Mouse (Mus musculus) adipocyte (in vitro differentiated cells): Measurements from ENCODE around the gene Traf4.
A peak's percentile ranks its signal among the peaks of the same experiment; 100 is the strongest.

Experiments used
- DNase-seq: peaks from one replicate; pipeline ENCODE4 v3.0.0-alpha.2; 2016; ENCODE audit warnings: low spot score

Traf4 gene

GRCm38 (mm10) chr11:78167257-78167959 lies 2.0 kb upstream of the Traf4 start:
- DNase-seq = no peak

DNA sequence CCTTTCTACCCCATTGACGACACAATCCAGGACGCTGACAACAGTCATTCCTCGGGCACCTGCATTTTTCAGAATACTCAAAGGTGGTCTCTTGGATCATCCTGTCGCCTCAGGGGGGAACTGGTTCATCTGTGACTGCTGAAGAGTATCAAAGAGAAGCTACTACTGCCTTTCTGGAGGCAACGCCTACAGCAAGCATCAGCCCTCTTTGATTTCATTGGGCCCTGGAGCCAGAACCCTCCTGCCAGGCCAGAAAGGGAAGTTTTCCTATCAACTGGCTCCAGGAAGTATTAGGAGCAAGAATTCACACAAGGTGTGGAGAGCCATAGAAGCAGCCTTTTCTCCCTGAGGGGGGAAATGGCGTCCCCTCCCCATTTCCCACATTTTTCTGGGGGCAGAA lies 1.3 kb upstream of the Traf4 start:
- DNase-seq = no peak

DNA sequence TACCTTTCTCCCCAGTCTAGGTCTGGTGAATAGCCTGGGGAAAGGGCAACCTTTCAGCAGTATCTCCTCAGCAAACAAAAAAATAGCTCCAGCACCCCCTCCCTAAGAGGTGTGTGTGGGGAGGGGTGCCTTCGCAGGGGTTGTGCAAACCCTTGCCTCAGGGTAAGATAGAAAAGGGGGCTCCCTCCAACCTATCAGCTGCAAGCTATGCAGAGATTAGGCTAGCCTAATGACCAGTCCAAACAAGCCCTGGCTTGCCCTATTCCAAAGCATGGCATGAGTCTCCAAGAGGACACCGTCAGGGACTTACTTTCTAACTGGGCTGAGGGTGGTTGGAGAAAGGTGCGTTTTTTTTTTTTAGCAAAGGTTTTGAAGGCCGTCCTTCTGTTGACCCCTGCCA lies 772 bp upstream of the Traf4 start:
- DNase-seq = no peak

GRCm38 (mm10) chr11:78165761-78166109 lies 346 bp upstream of the Traf4 start:
- DNase-seq = peak; percentile 84

- DNase-seq = peak; percentile 57
Measured at GRCm38 (mm10) chr11:78164604-78164923, 825 bp downstream of the Traf4 start.

- DNase-seq = peak; percentile 96
Measured at GRCm38 (mm10) chr11:78163681-78164603, 1.4 kb downstream of the Traf4 start.

DNA sequence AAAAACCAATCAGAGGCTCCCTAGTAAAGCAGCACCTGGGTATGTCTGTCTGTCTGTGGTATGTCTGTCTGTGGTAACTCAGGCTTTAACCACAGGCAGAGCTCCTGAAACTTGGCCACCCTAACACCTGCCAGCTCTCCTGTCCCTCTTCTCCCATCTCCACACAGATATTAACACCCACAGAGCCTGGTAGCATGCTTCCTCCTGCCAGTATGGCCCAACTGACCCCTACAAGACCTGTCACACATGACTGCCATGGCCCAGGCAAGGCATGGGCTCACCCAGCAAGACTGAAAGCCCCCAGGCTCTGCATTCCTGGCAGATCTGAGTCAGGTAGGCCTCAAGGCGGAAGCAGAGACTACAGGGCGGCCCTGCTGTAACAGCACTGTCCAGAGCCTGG lies 2.3 kb downstream of the Traf4 start:
- no peak for DNase-seq

GRCm38 (mm10) chr11:78162504-78162903 lies 2.9 kb downstream of the Traf4 start:
- DNase-seq = no peak

- no peak for DNase-seq
Measured at GRCm38 (mm10) chr11:78161968-78162367, 3.4 kb downstream of the Traf4 start.

DNA sequence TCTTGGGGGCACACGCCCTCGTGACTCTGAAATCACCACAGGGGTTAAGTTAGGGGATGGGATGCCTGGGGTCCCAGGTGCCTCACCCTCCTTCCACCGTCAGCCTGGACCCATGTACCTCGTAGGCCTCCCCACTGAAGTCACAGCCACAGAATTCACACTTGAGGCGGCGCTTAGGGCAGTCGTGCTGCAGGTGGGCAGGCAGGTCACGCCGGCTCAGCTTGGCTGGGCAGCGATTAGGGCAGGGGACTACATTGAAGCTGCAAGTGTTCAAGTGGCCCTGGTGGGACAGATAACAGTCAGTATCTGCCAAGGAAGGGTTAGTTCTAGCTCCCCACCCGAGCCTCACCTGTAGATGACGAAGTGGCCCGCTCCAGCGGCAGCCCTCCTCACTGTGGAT lies 4.2 kb downstream of the Traf4 start:
- no peak for DNase-seq

DNA sequence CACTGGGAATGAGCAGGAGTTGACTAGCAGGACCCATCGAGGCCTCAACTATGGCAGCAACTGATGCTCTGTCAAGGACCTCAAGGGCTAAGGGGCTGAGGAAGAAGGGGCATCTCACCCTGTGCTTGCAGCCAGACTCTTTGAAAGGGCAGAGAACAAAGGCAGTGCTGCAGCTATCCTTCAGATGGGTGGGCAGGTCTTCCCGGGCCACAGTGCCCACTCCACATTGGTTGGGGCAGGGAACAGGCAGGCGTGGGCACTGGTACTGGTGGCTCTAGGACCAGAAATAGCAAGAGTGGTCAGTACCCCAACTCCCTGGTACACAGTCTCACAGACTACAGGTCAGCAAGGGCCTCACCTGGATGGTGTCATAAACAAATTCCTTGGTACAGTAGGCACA lies 4.7 kb downstream of the Traf4 start:
- no peak for DNase-seq

DNA sequence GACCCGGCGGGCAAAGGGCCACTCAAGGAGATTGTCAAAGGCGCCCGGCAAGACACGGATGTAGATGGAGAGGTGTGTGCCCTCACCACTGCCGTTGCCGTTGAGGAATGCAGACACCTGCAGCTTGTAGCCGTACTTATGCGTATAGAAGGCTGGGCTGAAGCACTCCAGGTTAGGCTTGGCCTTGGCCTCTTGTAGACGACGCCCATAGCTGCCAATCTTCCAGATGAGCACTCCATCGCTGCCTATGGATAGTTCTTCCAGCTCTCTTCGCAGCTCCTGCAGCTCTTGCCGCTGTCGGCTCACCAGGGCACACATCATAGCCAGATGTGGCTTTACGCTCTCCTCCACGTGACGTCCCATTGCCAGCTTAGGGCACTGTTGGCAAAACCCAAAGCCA lies 5.2 kb downstream of the Traf4 start:
- no peak for DNase-seq

DNA sequence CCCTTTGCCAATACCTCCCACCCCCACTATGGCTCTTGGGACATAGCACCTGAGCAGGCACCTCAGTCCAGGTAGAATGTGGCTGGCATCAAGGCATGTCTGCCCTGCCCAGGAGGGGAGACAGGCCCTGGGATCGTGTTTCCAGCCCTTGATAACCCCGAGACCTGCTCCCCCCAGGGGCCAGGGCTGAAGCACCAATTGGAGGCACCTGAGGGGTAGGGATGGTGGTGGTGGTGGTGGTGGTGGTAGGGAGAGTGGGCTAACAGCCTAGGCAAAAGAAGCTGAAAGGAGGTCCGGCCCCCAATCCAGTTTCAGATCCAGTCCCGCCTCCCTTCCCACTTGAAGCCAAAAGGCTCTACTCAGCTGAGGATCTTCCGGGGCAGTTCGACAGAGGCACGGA lies 5.8 kb downstream of the Traf4 start:
- no peak for DNase-seq

DNA sequence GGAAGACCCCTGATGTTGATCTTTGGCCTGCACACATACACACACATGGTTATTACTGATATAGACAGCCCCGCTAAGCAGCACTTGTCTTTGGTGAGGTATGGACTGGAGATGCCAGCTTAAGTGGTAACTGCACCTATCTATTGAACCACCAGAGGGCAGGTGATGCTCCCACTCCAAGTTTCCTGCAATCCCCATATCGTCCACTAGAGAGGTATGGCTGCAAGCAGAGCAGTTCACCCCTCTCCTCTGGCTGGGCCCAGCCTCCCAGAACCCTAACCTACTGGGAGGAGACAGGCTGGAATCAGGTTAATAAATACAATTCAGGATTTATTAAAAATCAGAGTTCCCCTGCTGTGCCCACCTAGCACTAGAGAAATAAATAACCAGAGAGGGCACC lies 6.3 kb downstream of the Traf4 start:
- peak; percentile 91 for DNase-seq

- no peak for DNase-seq
Measured at GRCm38 (mm10) chr11:78156156-78156699, 9.2 kb downstream of the Traf4 start.

DNA sequence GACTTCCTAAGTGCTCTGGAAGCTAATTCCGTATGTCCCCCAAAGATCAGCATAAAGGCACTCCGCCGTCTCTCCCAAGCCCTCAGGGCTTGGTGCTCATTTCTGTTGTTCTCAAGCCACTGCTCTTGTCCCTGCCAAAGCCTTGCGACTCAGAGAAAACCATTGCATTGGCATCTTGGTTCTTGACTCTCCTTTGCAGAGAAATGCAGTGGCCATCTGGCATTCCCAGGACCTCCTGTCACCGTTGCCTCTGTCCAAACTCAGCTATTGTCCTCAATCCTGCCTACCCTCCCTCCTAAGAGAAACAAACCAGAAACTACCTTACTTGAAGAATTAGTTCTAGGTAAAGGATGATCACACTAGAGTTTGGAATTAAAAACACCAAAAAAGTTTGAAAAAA lies 9.7 kb downstream of the Traf4 start:
- no peak for DNase-seq

DNA sequence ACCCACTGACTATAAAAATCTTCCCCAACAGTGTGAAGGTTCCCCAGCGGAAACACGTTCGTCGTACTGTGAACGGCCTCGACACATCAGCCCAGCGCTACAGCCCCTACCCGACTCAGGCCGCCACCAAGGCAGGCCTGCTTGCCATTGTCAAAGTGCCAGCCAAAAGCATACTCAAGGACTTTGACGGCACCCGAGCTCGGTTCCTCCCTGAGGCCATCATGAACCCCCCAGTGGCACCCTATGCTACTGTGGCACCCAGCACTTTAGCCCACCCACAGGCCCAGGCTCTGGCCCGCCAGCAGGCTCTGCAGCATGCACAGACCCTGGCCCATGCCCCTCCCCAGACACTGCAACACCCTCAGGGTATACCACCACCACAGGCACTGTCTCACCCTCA lies 11.6 kb downstream of the Traf4 start:
- DNase-seq = no peak

GRCm38 (mm10) chr11:78152299-78153231 lies 12.8 kb downstream of the Traf4 start:
- peak; percentile 78 for DNase-seq

GRCm38 (mm10) chr11:78151161-78151560 lies 14.2 kb downstream of the Traf4 start:
- DNase-seq = peak; percentile 43

- no peak for DNase-seq
Measured at GRCm38 (mm10) chr11:78146707-78147543, 18.5 kb downstream of the Traf4 start.

GRCm38 (mm10) chr11:78146168-78146567 lies 19.2 kb downstream of the Traf4 start:
- no peak for DNase-seq
